Mouse (Mus musculus) hindbrain, embryonic 16.5 days (tissue): ENCODE results near the gene LTO1. TPM values are rescaled to one million over a fixed set of nuclear protein-coding genes. Genes with fewer than 3 reads are reported as not detected.

Experiments used
- ATAC-seq: fragments of 200-750 bp; cut with Nextera tagmentation; 2 replicates; pipeline ENCODE4 v1.8.0; 2017; ENCODE audit warnings: moderate TSS enrichment, moderate library complexity
- H3K27ac ChIP-seq: fragments of 300-500 bp; sonication (generic); 2 replicates; pipeline ENCODE4 v1.5.1; 2014; ENCODE audit warnings: low read depth, mild to moderate bottlenecking, control low read depth, low read length, moderate library complexity
- H3K27me3 ChIP-seq: fragments of 300-500 bp; sonication (generic); replicated peaks from 2 replicates; pipeline ENCODE4 v1.6.1; 2014; ENCODE audit warnings: low read length; ENCODE audit not compliant: control insufficient read depth, insufficient read depth
- H3K36me3 ChIP-seq: fragments of 300-500 bp; sonication (generic); 2 replicates; pipeline ENCODE4 v1.6.1; 2014; ENCODE audit warnings: mild to moderate bottlenecking, low read length, moderate library complexity, mixed read lengths; ENCODE audit not compliant: control insufficient read depth, insufficient read depth
- H3K4me1 ChIP-seq: fragments of 300-500 bp; sonication (generic); 2 replicates; pipeline ENCODE4 v1.6.1; 2014; ENCODE audit warnings: low read depth, low read length; ENCODE audit not compliant: control insufficient read depth, insufficient read depth
- H3K4me2 ChIP-seq: fragments of 300-500 bp; sonication (generic); 2 replicates; pipeline ENCODE4 v1.6.1; 2014; ENCODE audit warnings: mild to moderate bottlenecking, low read length, control low read depth, moderate library complexity
- H3K4me3 ChIP-seq: fragments of 300-500 bp; sonication (generic); 2 replicates; pipeline ENCODE4 v1.5.1; 2014; ENCODE audit warnings: mild to moderate bottlenecking, low read length, control low read depth, moderate library complexity
- H3K9ac ChIP-seq: fragments of 300-500 bp; sonication (generic); 2 replicates; pipeline ENCODE4 v1.6.1; 2014; ENCODE audit warnings: low read depth, mild to moderate bottlenecking, control low read depth, low read length, moderate library complexity
- H3K9me3 ChIP-seq: fragments of 300-500 bp; sonication (generic); 2 replicates; pipeline ENCODE4 v1.6.1; 2014; ENCODE audit warnings: mild to moderate bottlenecking, low read length, moderate library complexity; ENCODE audit not compliant: control insufficient read depth
- WGBS: fragments of 180-500 bp; shearing (Covaris S2); extraction: QIAGEN DNeasy Blood & Tissue Kit; methylation state at CpG from one replicate; pipeline ENCODE4 v1.1.7; 2014; 5-methylcytosine and 5-hydroxymethylcytosine counted together
- polyA plus RNA-seq: library from polyadenylated mRNA; unstranded; fragments of >200 nt; fragmentation: Nextera tagmentation; extraction: Ambion mirVana; gene quantifications from 2 replicates; pipeline ENCODE4 v1.2.1, GENCODE M21; 2015

Gene LTO1
- polyA plus RNA-seq, 1 experiment from 2014 or later, result 32.5 TPM

- no peak for ATAC-seq
- Histone ChIP-seq H3K4me3 (no peak overlapping the region), H3K27ac (no peak overlapping the region), H3K9me3 (no peaks in the 10 kb centered on the region), H3K9ac (no peak overlapping the region), H3K36me3 (no peaks in the 10 kb centered on the region), H3K4me1 (no peaks in the 10 kb centered on the region), H3K27me3 (no peaks in the 10 kb centered on the region), H3K4me2 (no peak overlapping the region)
- WGBS, result 78% methylated on average over 8 of the region's 8 CpGs
These were observed 56.3 kb downstream of the LTO1 start for GRCm38 (mm10) chr7:144970997-144971768.

DNA sequence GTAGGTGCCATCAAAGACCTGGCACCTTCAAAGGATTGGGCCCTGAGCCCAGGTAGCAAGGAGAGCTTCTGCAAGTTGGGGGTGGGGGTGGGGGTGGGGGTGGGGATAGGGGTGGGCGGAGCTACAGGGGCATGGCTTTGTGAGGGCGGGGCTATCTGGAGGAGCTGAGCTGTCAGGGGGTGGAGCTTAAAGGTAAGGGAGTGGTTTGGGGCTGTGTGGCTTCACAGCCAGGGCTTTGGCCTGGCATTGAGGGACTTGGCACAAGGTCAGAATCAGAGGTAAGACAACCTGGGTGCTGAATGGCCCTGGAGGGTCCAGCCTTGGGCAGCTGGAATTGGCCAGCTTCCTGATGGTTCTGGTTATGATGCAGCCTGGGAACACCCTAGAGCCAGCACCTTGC is 56.9 kb downstream of the LTO1 start:
- H3K27ac ChIP-seq, result no peak overlapping the region
- no peak overlapping the region for H3K4me2 ChIP-seq
- H3K9me3 ChIP-seq, result no peaks in the 10 kb centered on the region
- no peaks in the 10 kb centered on the region for H3K36me3 ChIP-seq
- no peak overlapping the region for H3K4me3 ChIP-seq
- no peak overlapping the region for H3K9ac ChIP-seq
- H3K27me3 ChIP-seq, result no peaks in the 10 kb centered on the region
- WGBS, result 47% methylated on average over 2 of the region's 2 CpGs
- H3K4me1 ChIP-seq, result no peaks in the 10 kb centered on the region
- no peak for ATAC-seq

GRCm38 (mm10) chr7:144973461-144973860 is 58.6 kb downstream of the LTO1 start:
- Histone ChIP-seq H3K36me3 (no peaks in the 10 kb centered on the region), H3K9ac (no peak overlapping the region), H3K4me3 (no peak overlapping the region), H3K27ac (no peak overlapping the region), H3K9me3 (no peaks in the 10 kb centered on the region), H3K4me2 (no peak overlapping the region), H3K4me1 (no peaks in the 10 kb centered on the region), H3K27me3 (no peaks in the 10 kb centered on the region)
- no peak for ATAC-seq
- 75% methylated on average over 8 of the region's 8 CpGs for WGBS

DNA sequence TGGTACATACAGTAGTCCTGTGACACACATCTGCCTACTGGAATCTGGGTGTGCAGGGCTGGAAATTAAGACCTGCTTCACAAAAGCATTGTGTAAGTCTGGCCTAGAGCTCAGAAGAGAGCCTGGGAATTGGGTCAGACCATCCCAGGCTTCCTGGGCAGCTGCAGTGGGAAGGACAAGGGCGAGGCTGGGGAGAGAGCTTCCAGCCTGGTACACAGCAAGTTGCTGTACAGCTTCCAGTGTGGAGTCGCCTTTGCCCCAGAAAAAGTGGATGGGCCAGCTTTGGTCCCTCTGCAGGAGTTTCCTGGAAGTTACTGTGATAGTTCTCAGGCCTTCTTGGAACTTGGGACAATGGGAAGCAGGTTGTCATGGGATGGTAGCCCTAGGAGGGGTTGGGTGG is 62.2 kb downstream of the LTO1 start:
- H3K4me2 ChIP-seq, result no peak overlapping the region
- no peaks in the 10 kb centered on the region for H3K27me3 ChIP-seq
- ATAC-seq, result no peak
- no peak overlapping the region for H3K27ac ChIP-seq
- WGBS, result 71% methylated on average over 2 of the region's 2 CpGs
- H3K9me3 ChIP-seq, result no peaks in the 10 kb centered on the region
- no peak overlapping the region for H3K4me3 ChIP-seq
- no peaks in the 10 kb centered on the region for H3K36me3 ChIP-seq
- H3K9ac ChIP-seq, result no peak overlapping the region
- H3K4me1 ChIP-seq, result no peaks in the 10 kb centered on the region

DNA sequence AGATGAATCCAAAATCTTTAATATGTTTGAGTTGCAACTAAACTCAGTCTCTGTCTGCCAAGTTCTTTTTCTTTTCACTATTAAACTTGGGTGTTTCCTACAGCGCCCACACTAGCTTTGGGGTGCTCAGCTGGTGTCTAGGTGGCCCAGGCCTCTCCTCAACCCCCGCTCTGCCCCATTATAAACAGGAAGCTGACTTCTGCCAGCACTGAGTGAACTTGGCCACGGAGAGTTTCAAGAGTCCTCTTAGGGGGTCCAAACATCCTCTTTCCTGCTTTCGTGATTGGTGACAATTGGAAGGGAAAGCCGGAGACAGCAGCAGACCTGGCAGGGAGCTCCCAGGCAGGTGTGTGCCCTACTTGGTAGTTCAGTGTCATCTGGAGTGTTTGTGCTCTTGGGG is 64.9 kb downstream of the LTO1 start:
- Histone ChIP-seq H3K4me1 (no peaks in the 10 kb centered on the region), H3K9ac (no peak overlapping the region), H3K9me3 (no peaks in the 10 kb centered on the region), H3K27me3 (no peaks in the 10 kb centered on the region), H3K4me2 (no peak overlapping the region), H3K36me3 (no peaks in the 10 kb centered on the region), H3K4me3 (no peak overlapping the region), H3K27ac (no peak overlapping the region)
- 79% methylated on average over 5 of the region's 5 CpGs for WGBS
- ATAC-seq, result no peak

Other genes with a start within 250 kb of the LTO1 start
- gene Ano1, start 163.1 kb upstream of the LTO1 start, polyA plus RNA-seq, result 5.2 and 5.7 TPM in 2 replicates
- 13.1 and 14.5 TPM in 2 replicates for gene Fgf3, start 77.0 kb upstream of the LTO1 start, polyA plus RNA-seq
- gene Fgf4, start 67.7 kb upstream of the LTO1 start, polyA plus RNA-seq, result not detected in 2 replicates
- gene Fgf15, start 18.6 kb upstream of the LTO1 start, polyA plus RNA-seq, result 22.7 and 23.6 TPM in 2 replicates
- gene Ccnd1, start 24.8 kb downstream of the LTO1 start, polyA plus RNA-seq, result 31.0 and 33.5 TPM in 2 replicates